Mouse (Mus musculus): Measurements from ENCODE around the gene Bptf. TPM values are rescaled to one million over a fixed set of nuclear protein-coding genes. Genes with fewer than 3 reads are reported as not detected.
"Not testable (repeated sequence)": the region's sequence is repeated elsewhere in the genome, so short reads cannot be mapped to it uniquely, and the experiment has no call there.

Bptf gene
- total RNA-seq, 2 experiments from 2014 or later: 54.1 to 65.4 TPM

DNA sequence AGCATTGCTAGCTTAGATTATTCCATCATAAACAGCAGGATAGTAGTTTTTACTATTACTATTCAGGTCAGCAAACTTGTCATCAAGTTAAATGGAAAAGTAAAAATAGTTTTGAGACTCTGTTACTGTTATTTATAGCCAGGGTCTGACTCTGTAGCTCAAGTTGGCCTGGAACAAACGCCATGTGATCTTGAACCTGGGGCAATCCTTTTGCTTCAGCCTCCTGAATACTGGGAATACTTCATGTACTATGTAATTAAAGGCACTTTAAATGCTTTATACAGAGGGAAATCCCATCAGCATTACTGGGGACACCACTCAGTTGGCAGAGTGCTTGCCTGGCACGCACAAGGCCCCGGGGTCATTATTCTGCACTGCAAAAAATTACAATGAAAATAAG is 68.9 kb downstream of the Bptf start:
- ATAC-seq (replicated peaks; ENCODE audit: low FRiP score, poor library complexity, severe bottlenecking): no peak

DNA sequence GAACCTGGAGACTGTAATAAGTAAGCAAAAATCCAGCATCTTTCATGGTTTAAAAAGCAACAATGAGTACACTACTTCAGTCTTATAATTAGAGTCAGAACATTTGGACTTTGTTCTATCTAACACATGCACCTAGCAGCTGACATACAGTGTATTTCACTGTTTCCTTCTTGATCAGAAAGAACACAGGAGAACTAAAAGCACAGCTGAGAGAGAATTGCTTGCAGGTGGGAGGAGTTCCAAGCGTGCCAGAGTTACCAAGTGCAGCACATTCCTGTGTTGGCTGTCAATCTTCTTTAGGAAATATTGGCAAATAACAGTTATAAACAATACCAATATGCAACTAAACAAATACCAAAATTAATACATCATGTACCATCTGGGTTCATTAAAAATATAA is 71.0 kb downstream of the Bptf start:
- ATAC-seq (replicated peaks; ENCODE audit: low FRiP score, poor library complexity, severe bottlenecking): no peak

DNA sequence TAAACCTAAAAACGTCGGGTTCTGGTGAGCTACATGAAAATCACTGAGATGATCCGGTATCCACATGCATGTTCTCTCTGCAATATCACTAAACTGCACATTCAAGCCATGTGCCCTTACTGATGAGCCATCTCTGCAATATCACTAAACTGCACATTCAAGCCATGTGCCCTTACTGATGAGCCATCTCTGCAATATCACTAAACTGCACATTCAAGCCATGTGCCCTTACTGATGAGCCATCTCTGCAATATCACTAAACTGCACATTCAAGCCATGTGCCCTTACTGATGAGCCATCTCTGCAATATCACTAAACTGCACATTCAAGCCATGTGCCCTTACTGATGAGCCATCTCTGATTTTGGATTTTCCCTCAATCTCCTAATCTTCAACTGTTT is 72.3 kb downstream of the Bptf start:
- ATAC-seq (replicated peaks; ENCODE audit: low FRiP score, poor library complexity, severe bottlenecking): not testable (repeated sequence)

DNA sequence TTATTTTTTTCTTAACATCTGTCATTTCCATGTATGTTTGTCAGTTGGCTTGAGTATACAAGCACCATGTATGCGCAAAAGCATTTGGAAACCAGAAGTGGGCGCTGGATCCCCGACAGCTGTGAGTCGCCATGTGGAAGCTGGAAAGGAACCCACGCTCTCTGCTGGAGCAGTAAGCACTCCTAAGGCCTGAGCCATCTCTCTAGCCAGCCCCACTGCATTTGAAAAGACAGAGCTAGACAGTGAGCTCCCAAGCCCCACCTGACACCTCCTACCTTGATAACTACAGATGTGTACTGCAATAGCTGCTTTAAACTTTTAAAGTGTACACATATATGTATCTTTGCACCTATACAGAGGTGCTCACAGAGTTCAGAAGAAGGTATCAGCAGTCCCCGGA is 74.5 kb downstream of the Bptf start:
- no peak for ATAC-seq (replicated peaks; ENCODE audit: low FRiP score, poor library complexity, severe bottlenecking)

DNA sequence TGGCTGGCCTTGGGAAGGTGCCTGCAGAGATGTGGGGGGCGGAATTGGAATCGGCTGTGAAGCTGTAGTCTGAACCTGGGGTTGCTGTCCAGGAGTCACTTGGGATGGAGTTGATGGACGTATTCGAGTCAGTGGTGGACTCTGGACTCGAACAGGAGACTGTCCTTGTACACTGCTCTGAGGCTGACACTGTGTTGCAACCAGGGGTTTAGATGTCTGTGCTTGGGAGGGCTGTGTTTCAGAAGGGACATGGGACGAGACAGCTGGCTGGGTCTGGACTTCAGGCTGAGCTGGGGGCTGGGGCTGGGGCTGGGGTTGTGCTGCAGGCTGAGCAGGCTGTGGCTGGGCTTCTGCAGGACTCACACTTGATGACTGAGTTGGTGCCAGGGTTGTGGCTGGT is 77.1 kb downstream of the Bptf start:
- ATAC-seq (replicated peaks; ENCODE audit: low FRiP score, poor library complexity, severe bottlenecking): no peak

GRCm38 (mm10) chr11:107046766-107047620 is 84.9 kb downstream of the Bptf start:
- ATAC-seq (replicated peaks; ENCODE audit: low FRiP score, poor library complexity, severe bottlenecking): no peak

- no peak for ATAC-seq (replicated peaks; ENCODE audit: low FRiP score, poor library complexity, severe bottlenecking)
These were observed 86.4 kb downstream of the Bptf start for GRCm38 (mm10) chr11:107045546-107045945.

GRCm38 (mm10) chr11:107044321-107044720 is 87.6 kb downstream of the Bptf start:
- peak; percentile 93 for ATAC-seq (replicated peaks; ENCODE audit: low FRiP score, poor library complexity, severe bottlenecking)

GRCm38 (mm10) chr11:107043361-107043760 is 88.6 kb downstream of the Bptf start:
- ATAC-seq (replicated peaks; ENCODE audit: low FRiP score, poor library complexity, severe bottlenecking): no peak

DNA sequence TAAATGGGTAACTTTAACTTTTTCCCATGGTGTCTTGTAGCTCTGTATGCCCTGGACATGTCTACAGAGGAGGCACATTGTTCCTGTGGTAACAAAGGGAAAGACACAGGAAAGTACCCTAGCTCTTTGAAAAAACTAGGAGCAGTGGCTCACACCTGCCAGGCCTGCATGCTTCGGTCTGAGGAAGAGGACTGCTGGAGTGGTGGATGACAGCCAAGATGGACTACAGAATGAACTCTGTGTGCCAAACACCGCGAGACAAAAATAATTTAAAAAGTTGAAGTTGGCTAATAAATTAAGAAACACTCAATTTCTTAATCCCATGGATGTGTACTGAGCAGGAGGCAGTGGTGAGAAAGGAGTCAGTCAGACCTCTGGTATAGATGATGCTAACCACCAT is 90.5 kb downstream of the Bptf start:
- no peak for ATAC-seq (replicated peaks; ENCODE audit: low FRiP score, poor library complexity, severe bottlenecking)

DNA sequence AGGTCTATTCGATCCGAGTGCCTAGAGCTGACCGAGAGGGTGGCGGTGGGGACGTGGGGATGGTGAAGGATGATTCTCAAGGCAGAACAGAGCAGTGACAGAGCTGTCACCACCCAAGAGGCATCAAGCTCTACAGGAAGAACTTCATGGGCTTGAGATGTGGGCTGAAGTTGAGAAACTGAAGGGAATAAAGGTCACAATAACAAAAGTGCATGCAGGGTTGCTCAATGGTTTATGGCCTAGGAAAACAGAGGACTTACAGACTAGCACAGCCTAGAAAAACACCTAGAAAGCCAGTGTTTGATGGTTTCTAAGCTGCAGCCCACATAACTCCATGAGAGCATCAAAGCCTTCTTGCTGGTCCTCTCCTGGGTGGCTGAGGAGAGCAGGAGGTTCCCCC is 92.5 kb downstream of the Bptf start:
- no peak for ATAC-seq (replicated peaks; ENCODE audit: low FRiP score, poor library complexity, severe bottlenecking)

DNA sequence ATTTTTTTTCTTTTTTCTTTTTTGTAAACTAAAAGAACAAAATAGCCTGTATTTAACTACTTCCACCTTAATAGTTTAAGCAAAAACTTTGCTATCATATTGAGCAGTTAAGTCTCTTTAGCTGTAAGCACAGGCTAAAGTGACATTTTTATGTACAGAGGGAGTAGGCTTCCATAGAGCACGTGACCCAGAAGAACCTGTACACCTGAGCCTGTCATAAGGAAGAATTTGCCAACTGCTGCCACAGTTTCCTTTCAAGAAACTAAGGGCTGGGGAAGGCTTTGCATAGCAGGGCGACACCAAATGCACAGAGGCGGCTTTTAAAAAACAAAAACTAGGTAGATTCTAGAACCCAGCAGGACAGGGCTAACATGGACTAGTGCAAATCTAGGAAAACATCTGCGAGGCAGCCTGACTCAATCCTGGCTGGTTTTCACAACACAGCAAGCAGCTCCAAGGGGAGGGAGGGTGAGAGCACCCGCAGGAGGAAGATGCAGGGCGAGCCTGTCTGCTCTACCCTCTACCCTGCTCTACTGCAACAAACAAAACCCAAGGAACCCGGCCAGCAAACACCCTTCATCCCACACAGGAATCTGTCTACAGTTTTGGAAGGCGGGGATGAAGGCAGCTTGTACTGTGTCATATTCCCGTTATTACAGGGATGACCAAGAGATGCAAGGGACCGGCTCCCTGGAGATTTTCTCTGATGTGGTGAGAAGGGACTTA is 97.7 kb downstream of the Bptf start:
- no peak for ATAC-seq (replicated peaks; ENCODE audit: low FRiP score, poor library complexity, severe bottlenecking)

DNA sequence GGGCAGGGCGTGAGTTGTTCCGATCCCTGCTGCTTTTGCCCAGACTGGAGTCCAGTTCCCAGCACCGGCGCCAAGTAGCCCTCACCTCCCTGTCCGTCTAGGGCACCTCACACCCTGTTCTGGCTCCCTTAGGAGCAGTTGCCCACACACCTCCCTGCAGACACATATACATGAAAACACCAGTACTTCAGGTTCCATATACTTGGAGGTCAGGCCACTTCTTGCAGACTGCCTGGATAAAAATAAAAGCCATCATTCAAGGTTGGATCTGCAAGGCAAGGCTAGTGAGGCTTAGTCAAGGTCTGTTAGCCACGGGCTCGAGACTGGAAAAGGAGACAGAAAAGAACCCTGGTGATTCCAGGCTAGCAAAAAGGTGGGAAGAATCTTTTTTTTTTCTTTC is 100.3 kb downstream of the Bptf start:
- ATAC-seq (replicated peaks; ENCODE audit: low FRiP score, poor library complexity, severe bottlenecking): no peak

DNA sequence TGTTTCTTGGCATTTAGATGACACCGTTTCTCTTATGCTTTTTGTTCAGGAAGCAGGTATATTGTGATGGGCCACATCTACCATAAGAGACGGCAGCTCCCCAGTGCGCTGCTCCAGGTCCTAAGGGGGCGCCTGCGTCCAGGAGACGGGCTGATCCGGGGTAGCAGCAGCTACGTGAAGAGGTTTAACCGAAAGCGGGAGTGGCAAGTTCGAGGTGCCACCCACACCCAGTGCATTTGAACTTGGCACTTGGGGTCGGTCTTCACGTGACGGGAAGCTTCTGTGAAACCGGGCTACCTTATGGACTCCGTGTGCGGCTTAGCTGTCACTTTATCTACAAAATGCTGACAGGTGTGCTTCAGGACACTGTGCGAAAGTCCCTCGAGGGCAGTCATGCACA is 102.4 kb downstream of the Bptf start:
- ATAC-seq (replicated peaks; ENCODE audit: low FRiP score, poor library complexity, severe bottlenecking): no peak

DNA sequence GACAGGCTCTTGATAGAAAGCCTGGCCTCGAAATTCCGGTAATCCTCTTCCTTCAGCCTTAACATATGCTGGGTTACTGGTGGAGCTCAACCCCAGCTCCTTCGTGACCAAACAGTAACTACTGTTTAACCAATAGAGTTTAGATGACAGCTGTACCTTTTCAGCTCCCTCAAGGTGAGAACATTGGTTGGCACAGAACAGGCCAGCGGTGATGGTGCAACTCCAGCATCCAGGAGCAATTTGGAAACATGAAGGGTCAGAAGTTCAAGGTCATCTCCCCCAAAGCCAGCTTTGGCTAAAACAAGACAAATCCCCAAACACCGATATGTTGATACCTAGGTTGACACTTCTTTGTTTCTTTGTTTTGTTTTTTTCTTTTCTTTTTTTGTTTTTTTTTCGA is 103.2 kb downstream of the Bptf start:
- ATAC-seq (replicated peaks; ENCODE audit: low FRiP score, poor library complexity, severe bottlenecking): no peak

DNA sequence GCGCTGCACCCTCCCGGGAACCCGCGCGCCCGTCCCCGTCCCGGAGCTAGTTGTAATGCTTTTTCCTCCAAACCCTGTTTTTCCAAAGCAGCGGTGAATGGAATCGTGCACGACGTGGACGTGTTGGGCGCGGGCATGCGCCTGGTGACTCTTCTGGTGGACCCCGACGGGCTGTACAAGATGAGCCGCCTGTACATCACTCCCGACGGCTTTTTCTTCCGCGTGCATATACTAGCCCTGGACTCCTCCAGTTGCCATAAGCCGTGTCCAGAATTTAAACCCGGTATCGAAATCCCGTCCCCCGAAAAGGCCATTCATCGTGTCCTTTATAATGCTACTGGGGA is 103.7 kb downstream of the Bptf start:
- ATAC-seq (replicated peaks; ENCODE audit: low FRiP score, poor library complexity, severe bottlenecking): no peak

DNA sequence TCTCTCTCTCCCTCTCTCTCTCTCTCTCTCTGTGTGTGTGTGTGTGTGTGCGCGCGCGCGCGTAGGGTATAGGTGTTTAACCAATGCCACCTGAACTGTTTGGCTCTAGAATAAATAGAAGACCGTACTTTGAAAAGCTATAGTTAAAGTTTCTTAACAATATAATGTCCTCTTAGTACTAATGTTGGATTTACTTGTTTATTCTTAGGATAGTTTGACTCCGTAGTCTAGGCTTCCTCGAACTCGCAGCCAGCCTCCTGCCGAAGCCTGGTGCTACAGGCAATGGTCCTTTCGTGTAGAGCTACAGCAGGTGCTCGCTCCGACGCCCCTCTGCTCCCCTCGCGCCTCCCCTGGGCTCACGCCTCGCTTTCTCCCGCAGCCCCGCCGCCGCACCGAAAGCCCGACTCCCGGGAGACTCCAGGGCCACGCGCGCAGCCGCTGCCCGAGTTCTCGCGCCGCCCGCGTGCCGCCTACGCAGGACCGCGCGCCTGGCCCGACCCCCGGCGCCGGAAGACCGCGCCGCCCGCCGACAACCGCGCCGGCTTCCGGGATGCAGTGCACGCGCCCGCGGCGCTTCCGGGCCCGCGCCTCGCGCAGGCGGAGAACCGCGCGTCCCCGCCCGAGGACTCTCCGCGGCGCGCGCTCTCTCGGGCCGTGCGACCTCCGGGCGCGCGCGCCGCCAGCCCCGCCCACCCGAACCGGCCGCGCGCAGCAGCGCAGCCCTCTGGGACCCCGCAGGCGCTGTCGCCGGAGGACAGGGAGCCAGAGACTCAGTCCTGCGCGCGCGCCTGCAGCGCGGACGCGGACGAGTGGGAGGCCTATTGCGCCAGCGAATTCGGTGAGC is 104.3 kb downstream of the Bptf start:
- ATAC-seq (replicated peaks; ENCODE audit: low FRiP score, poor library complexity, severe bottlenecking): peak; percentile 68

DNA sequence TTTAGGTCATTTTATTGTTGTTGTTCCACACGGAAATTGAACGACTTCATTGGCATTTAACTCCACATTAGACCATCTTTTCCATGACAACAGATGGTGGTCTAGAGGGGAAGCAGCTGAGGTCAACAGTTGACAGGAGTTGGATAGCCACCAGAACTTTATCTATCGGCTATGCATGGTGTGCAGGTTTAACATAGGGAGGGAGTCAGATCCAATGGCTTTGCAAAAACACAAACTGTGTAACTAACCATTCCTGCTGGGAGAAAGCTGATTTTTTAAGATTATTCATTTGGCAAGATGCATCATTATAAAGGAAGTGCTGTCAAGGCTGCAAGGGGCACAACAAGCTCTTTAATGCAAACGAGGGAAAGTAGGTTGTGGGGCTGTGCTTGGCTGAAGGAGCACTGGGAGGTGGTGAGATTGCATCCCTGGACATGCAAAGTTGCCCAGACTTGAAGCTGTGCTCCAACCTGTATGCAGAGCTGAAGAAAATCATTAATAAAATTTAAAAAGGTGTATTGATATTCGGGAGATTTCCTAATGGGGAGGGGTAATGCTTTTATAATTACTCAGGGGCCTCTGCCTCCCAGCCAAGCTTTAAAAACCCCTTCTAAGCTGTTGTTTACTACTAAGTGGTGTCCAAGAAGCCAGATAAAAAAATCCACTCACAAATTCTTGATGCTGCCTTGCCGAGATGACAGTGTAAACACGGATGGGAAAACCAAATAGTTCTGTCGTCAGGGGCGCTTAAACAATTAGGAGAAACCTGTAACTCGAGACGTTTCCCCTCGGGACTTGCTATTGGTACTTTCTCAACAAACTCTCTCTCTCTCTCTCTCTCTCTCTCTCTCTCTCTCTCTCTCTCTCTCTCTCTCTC is 105.1 kb downstream of the Bptf start:
- ATAC-seq (replicated peaks; ENCODE audit: low FRiP score, poor library complexity, severe bottlenecking): no peak

DNA sequence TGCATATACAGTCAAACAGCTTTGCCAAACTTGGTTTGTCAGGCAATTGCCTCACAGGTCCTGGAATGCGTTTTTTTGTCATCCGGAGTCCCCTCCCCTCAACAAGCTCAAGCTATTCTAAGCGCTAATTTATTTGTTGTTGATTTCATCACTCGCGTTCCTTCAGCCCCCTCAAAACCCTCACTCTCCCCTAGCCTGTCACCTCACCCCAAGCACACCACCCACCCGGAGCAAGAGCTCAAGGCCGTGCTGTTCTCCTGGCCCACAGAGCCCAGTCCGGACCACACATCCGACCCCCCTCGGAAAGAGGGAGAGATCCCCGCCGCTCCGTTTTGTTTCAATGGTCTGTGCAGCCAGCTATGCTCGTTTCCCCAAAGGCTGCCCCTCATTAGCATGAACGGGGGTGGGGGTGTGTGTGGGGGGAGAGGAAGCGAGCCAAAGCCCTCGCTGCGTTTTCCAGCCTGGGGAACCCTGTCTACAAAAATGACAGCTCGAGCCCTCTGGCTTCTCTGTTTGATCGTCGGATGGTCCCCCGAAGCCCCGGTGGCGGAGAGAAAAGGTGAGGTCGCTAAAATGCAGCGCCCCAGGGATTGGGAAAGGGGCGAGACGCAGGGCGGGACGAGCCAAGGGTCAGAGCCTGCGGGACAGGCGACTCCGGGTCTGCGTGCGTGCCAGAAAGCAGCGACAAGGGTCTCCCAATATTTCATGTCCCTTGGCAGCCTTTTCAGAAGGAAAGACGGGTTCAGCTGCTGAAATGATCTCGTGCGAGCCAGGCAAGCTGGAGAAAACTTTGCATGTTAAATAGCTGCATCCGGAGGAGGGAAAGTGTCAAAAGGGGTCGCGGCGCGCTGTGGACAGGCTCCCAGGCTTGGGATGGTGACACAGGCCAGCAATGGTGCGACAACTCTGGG is 106.3 kb downstream of the Bptf start, which contains the start of gene 1810010H24Rik:
Gene 1810010H24Rik (plus strand): TSS at position 271 of the 911 bp plus-strand sequence.
- no peak for ATAC-seq (replicated peaks; ENCODE audit: low FRiP score, poor library complexity, severe bottlenecking)

Data from erythroid progenitor cell, adult 5-6 weeks (primary cell).